25 mouse cellular contexts compared by ENCODE assay signal in the genomic region with DNA sequence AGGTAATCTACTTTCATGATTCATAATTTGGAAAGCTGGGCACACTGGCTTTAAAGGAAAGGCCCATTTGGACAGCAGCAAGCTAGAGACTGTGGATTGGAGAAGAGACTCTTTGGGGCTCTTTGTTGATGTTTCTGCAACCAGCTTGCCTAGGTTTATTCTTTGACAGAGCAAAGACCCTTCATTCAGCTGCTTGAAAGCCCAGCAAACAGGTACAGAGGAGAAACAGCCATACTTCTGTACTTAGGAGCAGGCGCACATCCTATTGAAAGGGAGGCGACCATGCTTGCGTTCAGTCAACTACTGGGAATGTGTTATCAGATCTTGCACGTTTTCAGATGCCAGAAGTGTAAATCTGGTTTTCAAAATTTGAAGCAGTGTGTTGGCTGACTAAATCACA. TPM values are rescaled to one million over a fixed set of nuclear protein-coding genes. Genes with fewer than 3 reads are reported as not detected.
"Had no signal": no experiment of that assay in that cellular context is flagged by ENCODE, and none has a peak within 500 bp of the region (broad histone marks: within the 10 kb centered on the region; RNA-seq: fewer than 3 reads in every experiment).

No protein-coding gene starts in this region.

- H3K9ac ChIP-seq: neural tube, embryonic 13.5 days; neural tube, embryonic 15.5 days; stomach, embryonic 15.5 days had no signal

- H3K4me3 ChIP-seq: neural tube, embryonic 13.5 days; neural tube, embryonic 15.5 days; stomach, embryonic 15.5 days had no signal

- DNase-seq: retina, postnatal 1 day; right cerebral cortex, adult 18-20 months; right cerebral cortex, postnatal 14 days; right cerebral cortex, postnatal 25 days; right cerebral cortex, postnatal 4 days; spleen, adult 18-20 months; thymus, adult 18-20 months; thymus, adult 2 months; thymus, postnatal 14 days; thymus, postnatal 25 days; thymus, postnatal 36 days; thymus, postnatal 4 days had no signal

- H3K36me3 ChIP-seq: neural tube, embryonic 13.5 days; neural tube, embryonic 15.5 days; stomach, embryonic 15.5 days had no signal

- H3K9me3 ChIP-seq: neural tube, embryonic 13.5 days; neural tube, embryonic 15.5 days; stomach, embryonic 15.5 days had no signal

- H3K4me2 ChIP-seq: neural tube, embryonic 13.5 days; neural tube, embryonic 15.5 days; stomach, embryonic 15.5 days had no signal

- H3K27me3 ChIP-seq: neural tube, embryonic 13.5 days; neural tube, embryonic 15.5 days; stomach, embryonic 15.5 days had no signal

- H3K27ac ChIP-seq: neural tube, embryonic 13.5 days; neural tube, embryonic 15.5 days; stomach, embryonic 15.5 days; stomach, postnatal 0 days had no signal

RNA-seq across cellular contexts. Expression of gene Gm17364, which starts 50.9 kb away (rescaled TPM):
- total RNA-seq: neutrophil, adult 5-6 weeks had no signal
- polyA plus RNA-seq: neural tube, embryonic 13.5 days; neural tube, embryonic 14.5 days; neural tube, embryonic 15.5 days; small intestine, adult 2 months; spleen, adult 2 months; stomach, embryonic 14.5 days; stomach, embryonic 15.5 days; stomach, embryonic 16.5 days; stomach, postnatal 0 days; testis, adult 2 months; thymus, adult 2 months; thymus, postnatal 0 days; urinary bladder, adult 2 months had no signal
